11 mouse cellular contexts compared by ENCODE assay signal in the genomic region with DNA sequence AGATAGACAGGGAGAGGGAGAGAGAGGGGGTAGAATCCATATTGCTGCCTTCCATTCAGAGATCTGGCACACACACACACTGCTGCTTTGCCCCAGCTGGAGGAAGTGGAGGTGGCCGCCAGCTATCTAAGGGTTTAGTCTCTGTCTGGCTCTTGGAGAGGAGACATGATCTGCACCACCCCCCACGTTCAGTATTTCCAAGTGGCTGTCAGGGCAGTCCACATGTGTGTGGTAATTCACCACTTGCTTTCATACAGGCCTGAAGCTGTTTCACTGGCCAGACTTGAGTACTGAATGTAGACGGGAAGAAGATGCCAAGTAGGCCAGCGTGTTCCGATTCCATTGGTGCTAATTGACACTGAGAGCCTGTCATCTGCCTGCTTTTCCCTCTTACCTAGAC.
DNase-seq lines count a peak whose midpoint lies in the region; ATAC-seq lines count a peak whose summit lies in the region.
"Had no signal": no experiment of that assay in that cellular context is flagged by ENCODE, and none has a peak within 500 bp of the region (broad histone marks: within the 10 kb centered on the region; RNA-seq: fewer than 3 reads in every experiment).

No protein-coding gene starts in this region.

- no peak overlapping the region for H3K4me3 ChIP-seq in intestine, embryonic 14.5 days (ENCODE audit: low read depth, low read length)
- H3K4me3 ChIP-seq: midbrain, embryonic 10.5 days had no signal

- peaks cover 7% of the 10 kb centered on the region; the same call in 1 of the 2 replicates for H3K4me1 ChIP-seq in intestine, embryonic 14.5 days (replicated peaks; ENCODE audit: control insufficient read depth, insufficient read depth, low read length)
- H3K4me1 ChIP-seq: midbrain, embryonic 10.5 days had no signal

- no peaks in the 10 kb centered on the region for H3K9me3 ChIP-seq in intestine, embryonic 14.5 days (ENCODE audit: control insufficient read depth, low read length)
- H3K9me3 ChIP-seq: midbrain, embryonic 10.5 days had no signal

- peak; percentile 32 for DNase-seq in left cerebral cortex, postnatal 4 days
- DNase-seq in left cerebral cortex, postnatal 36 days (ENCODE audit: low spot score in 2 of 2), result no peak
- DNase-seq in fat pad, adult 2 months (ENCODE audit: extremely low read depth, low read depth, low spot score), result peak; percentile 85
- DNase-seq in intestine, embryonic 14.5 days (ENCODE audit: low spot score), result peak; percentile 59
- DNase-seq in thymus, adult 18-20 months, result peak; percentile 8 to 13
- no peak for DNase-seq in urinary bladder, adult 2 months (ENCODE audit: low spot score)
- DNase-seq in embryo, embryonic 10 days (ENCODE audit: low spot score), result no peak
- DNase-seq in left cerebral cortex, adult 11 months (ENCODE audit: low spot score), result no peak
- DNase-seq: cerebellum, adult 9-11 months had no signal

- 66% methylated on average over 5 of the region's 5 CpGs for WGBS in intestine, embryonic 14.5 days

- 0 out of 2 replicates have a peak, but pooled peaks have one; percentile 24 for ATAC-seq in intestine, embryonic 14.5 days (replicated peaks; ENCODE audit: low FRiP score, low TSS enrichment, low read depth)
- ATAC-seq: Patski had no signal

- no peak overlapping the region for H3K9ac ChIP-seq in intestine, embryonic 14.5 days (ENCODE audit: low read length)

- no peaks in the 10 kb centered on the region for H3K27me3 ChIP-seq in intestine, embryonic 14.5 days (replicated peaks; ENCODE audit: control insufficient read depth, insufficient read depth, low read length)
- H3K27me3 ChIP-seq: Patski had no signal

- H3K36me3 ChIP-seq in intestine, embryonic 14.5 days (ENCODE audit: control insufficient read depth, insufficient read depth, low read length), result no peaks in the 10 kb centered on the region
- H3K36me3 ChIP-seq: midbrain, embryonic 10.5 days had no signal

- no peak overlapping the region for H3K27ac ChIP-seq in intestine, embryonic 14.5 days (ENCODE audit: low read depth)
- H3K27ac ChIP-seq: midbrain, embryonic 10.5 days had no signal

- H3K4me2 ChIP-seq in intestine, embryonic 14.5 days (ENCODE audit: low read length), result no peak overlapping the region

- intact Hi-C loops in left cerebral cortex, postnatal 4 days (cut with DNase I), result no loop called here
- intact Hi-C loops in left cerebral cortex, postnatal 36 days (cut with DNase I), result no loop called here

Comparison
In these comparisons a context has a peak if more than half of its experiments do, and no peak if none do; other contexts are left out.
1. DNase-seq: peak in left cerebral cortex, postnatal 4 days (single experiment), fat pad, adult 2 months (single experiment), intestine, embryonic 14.5 days (single experiment) and thymus, adult 18-20 months (2 of 2); none in left cerebral cortex, postnatal 36 days (0 of 2), urinary bladder, adult 2 months (single experiment), embryo, embryonic 10 days (single experiment) and left cerebral cortex, adult 11 months (single experiment).